Mouse (Mus musculus) gastrocnemius, postnatal 10 days (tissue): Measurements from ENCODE around the gene Flt1. TPM values are rescaled to one million over a fixed set of nuclear protein-coding genes. Genes with fewer than 3 reads are reported as not detected.
A peak's percentile ranks its signal among the peaks of the same experiment; 100 is the strongest.
"Not testable (repeated sequence)": the region's sequence is repeated elsewhere in the genome, so short reads cannot be mapped to it uniquely, and the experiment has no call there.

ENCODE experiments used
- DNase-seq: peaks from one replicate; pipeline ENCODE4 v3.0.0; 2021; ENCODE audit warnings: mixed read lengths
- total RNA-seq, 2 experiments: library from RNA; stranded (reverse); gene quantifications; 2 replicates each; pipeline ENCODE4 v1.2.3; 2021

Flt1 gene
- total RNA-seq, 2 experiments from 2014 or later = 14.7 to 17.8 TPM

DNA sequence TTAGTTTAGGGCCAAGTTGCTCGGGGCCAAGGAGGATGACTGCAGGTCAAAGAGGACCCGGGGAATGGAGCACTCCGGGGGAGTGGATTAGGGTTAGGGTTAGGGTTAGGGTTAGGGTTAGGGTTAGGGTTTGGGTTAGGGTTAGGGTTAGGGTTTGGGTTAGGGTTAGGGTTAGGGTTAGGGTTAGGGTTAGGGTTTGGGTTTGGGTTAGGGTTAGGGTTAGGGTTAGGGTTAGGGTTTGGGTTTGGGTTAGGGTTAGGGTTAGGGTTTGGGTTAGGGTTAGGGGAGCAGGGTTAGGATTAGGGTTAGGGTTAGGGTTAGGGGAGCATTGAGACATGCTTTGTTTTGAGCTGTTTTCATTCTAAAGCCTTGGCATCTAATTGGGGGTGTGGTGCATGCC, 114.5 kb downstream of the Flt1 start:
- DNase-seq = not testable (repeated sequence)

DNA sequence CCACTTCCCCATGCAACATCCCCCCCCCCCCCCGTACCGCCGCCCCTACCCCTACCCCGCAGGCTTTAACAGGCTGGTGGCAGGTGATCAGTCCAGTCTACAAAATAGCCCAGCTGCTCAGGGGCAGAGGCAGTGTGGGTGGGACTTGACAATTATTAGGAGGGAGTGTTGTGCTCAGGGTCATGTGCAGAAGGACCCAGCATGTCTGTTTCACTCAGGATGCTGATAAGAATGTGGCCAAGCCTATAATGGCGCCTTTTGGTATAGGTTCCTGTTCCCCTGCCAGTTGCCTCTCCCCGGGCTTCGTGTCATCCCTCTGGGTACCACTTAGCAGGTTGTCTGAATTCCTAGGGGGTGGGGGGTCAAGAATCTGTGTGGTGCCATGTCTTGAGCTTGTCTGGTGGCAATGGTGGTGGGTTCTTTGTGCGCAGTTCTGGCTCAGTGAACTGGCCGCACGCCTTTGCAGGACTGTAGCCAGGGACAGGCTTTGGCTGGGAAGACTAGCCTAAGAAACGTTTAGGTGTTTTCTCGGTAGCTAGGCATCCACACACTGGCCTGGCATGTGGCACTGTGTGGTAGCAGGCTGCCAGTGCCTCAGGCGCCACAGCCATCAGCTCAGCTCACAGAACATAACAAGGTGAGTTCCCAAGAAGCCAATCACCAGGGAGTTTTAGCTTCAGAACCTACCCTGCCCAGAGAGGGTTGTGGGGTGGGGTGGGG, 118.4 kb downstream of the Flt1 start:
- no peak for DNase-seq

DNA sequence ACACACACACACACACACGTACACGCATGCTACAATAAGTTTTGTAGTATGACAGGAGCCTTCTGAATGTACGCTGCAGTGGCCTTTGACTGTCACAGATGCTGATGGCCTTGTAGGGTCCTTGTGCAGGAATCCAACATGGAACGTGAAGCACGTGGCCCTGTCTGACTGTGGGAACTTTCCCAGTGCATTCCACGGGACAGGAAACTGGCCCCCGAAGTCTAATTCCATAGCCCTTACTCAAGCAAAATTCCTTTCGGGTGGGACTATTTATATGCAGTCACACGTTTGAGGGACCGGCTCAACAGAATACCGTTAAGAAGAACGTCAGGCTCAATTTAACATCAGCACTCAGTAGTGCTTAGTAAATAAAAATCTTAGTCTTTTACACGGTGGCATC, 119.1 kb downstream of the Flt1 start:
- DNase-seq = no peak

DNA sequence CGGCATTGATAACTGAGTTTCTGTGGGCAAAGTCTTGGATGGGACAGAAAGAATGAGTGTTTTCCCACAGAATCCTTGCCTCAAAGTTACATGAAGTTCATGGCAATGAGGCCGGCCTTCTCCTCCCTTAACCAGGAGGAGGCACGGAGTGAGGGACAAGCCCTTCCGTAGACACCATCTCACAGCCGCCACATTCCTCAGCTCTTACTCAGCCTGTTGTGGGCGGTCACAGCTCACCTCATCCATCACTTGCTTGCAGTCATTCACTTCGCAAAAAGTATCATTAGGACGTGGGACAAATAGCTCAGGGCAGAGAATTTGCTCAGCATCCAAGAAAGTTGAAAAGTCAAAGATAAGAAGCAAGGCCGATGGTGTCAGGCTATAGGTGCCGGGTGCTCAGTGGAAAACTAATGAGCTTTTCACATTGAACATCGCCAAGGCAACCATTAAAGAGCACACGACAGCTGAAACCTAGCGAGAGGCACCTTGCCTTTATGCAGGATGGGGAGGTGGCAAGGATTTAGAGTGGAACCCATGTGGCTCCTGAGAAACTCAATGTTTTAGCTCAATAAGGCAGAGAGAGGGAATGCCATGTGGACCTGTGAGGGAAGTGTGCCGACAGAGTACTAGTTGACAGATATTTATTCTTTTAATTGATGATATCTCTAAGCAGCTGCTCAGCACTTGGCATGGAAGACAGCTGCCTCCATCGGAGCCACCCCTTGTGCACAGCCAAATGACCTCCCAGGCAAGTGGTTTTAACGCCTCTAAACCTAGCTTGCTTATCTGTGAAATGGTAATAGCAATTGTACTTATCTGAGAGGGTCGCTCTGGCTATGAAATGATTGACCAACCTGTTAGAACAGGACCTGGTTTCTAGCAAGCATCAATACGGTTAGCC, 124.1 kb downstream of the Flt1 start:
- no peak for DNase-seq

DNA sequence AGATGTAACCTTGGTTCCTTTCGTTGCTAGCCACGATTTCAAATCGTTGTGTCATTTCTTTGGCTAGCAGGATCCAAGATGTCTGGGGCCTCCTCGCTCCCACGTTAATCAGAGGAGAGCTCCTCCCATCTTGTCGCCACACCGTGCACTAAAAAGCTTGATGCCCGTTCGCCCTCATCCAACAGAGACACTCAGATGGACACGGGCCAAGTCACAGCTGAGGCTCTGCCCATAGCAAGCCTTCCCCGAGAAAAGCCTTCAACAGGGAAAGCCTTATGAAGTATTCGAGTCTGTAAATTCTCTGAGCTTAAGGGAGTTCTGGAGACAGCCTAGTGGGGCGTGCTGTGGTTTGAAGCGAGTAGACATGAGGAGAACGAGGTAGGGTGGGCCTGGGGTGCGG, 128.0 kb downstream of the Flt1 start:
- DNase-seq = no peak

DNA sequence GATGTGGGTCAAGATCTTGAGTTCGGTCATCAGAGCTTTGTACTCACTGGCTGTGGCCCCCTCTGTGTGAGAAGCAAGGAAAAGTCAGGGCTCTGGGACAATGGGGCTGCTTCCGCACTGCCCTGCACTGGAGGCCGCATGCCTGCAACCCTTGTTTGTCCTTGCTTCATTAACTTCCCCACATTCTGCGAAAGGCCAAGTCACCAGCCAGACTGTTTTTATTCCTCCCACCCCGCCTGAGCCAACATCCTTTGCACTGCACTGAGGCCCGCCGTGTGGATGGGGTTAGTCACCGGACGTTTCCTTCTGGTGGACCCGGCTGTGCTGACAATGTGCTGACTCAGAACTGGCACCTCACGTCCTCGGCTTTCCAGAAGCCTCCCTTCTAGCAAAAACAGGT, 136.0 kb downstream of the Flt1 start:
- DNase-seq = no peak

DNA sequence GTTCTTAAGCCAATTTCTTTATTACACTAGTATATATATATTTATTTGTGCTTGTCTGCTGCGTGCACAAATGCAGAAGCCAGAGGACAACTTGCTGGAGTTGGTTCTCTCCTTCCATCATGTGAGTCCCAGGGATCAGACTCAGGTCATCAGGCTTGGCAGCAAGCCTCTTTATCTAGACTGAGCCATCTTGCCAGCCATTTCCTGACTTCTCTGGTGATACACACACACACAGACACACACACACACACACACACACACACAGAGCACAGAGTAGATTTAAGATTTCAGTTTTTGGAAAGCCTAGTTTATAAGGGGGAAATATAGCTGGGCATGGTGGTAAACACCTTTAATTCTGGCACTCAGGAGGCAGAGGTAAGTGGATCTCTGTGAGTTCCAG, 140.7 kb downstream of the Flt1 start:
- DNase-seq = no peak

DNA sequence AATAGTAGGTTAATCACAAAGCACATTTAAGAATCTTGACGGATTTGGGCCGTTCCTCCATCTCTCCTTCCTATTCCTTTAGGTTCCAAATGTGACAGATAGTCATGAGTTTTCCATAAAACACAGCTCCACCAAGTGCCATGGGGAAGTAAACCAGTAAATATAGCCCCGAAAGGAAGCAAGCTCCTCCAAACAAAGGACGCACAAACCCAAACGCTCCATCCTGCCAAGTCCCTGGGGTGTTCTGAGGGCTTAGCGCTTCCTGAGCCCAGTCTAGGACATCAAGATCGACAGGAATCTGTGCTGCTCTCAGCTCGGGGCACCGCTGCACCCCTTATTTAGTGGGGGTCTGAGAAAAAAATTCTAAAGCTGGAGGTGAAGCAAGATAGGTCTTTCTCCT, 141.2 kb downstream of the Flt1 start:
- DNase-seq = no peak

DNA sequence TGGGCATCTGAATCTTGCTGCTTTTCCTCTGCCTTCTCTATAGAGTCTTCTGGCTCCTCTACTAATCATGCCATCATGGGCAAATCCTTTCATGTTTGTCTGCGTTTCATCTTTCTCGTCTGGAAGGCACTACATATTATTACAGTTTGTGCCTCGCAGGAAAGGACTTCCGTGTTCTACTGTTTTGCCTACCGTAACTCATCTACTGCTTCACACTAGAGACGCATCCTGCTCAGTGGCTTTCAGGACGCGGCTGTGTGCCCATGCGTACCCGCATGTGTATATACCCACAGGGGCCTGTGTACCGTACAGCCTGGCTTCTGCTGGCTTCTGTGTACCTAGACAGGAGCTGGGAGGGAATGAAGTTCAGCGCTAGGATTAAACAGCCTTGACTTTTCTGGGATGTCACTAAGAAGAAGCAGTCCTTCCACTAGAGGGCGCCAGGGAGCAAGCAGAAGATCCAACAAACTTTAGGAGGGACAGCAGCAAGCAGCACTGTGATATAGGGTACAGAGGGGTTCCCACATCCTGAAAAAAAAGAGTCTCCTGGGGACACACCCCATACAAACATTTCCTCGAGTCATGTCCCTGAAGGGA, 142.0 kb downstream of the Flt1 start:
- DNase-seq = peak; percentile 88

DNA sequence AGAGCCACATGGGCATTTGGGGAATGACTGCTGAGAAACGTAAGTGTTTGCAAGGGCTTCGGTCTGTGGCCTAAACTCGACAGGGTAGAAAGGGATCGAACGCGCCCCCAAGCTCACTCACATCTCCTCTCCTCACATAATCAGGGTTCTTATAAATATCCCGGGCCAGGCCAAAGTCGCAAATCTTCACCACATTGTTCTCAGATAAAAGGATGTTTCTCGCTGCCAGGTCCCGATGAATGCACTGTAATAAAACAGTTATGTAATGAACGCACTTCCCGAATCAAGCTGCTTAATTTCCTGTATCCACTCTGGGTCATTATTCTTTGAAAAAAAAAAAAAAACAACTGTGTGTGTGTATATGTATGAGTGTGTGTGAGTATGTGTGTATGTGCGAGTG, 145.6 kb downstream of the Flt1 start:
- no peak for DNase-seq

DNA sequence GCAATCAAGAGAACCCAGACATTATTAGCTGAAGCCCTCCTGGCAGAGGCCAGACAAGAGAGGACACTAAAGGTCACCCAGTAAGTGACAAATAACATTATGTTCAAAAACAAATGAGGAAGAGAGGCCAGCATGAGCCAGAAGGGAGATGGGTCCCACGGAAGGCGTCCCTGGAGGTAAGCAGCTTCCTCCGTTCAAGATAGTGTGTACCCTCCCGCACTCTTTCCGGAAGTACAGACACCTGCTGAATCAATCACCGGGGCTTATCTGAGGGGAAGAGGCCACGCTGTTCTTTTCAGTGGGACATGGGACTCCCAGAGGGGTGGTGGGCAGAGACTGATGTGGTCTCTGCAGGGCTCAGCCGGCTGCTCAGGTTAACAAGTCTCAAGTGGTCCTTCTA, 146.1 kb downstream of the Flt1 start:
- DNase-seq = no peak

DNA sequence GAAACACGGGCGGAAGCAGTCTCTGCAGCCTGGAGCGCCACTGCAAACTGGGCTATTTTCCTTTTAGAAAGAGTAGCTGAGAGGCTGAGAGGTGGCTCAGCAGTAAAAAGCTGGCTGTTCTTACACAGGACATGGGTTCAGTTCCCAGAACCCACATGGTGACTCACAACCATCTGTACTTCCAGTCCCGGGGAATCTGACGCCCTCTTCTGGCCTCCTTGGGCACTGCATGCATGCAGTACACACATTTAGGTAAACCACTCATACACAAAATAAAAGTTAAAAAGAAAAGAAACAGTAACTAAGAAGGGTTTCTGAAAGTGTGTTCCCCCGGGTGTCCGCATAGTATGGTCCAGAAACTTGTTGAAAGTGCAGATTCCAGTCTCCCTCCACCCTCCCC, 146.7 kb downstream of the Flt1 start:
- DNase-seq = no peak

DNA sequence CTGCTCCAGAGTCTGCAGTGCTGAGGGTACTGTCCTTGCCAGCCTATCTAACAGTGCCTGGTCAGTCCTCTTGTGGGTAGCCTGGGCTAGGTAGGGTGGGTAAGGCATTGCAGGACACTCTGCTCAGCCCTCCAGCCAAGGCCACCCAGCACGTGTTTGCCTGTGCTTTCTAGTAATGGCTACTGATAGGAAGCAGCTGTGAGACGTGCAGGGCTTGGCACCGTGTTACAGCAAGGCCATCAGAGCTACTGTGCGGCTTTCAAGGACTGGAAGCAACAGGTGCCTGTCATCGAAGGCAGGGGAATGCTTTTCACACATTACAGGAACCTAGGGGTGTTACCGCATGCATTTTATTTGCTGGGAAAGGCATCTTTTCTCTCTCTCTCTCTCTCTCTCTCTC, 148.8 kb downstream of the Flt1 start:
- DNase-seq = no peak

DNA sequence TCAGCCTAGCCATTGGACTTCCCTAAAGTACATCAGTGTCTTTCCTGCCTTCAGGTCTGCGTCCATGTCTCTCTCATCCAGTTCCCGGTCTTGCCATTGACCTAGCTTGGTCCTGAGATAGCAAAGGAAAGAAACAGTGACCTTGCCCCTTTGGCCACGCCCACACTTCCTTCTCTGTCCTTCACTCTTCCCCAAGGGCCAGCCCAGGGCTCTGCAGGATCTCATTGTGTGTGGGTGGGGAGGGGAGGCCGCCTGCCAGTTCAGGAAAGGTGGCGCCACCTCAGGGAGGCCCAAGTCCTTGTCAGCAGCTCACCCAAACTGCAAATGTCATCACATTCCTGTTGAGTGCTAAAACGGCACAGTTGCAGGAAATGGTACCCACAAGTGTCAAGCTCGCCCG, 151.3 kb downstream of the Flt1 start:
- no peak for DNase-seq

DNA sequence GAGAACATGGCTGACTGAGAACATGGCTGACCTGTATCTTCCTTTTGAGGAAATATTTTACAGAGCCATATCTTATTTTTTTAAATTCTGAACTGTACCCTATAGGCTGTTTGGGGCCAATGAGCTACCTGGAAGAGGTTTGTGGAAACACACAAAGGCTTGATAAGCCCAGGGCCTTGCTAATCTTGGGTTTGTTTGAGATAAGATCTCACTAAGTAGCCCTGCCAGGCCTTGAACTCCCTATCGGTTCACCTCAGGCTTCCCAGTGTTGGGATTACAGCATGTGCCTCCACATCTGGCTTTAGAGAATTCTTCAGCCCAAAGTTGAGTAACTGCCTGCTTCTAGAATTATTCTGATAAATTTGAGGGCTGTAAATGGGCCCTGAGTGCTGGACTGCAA, 152.3 kb downstream of the Flt1 start:
- no peak for DNase-seq

DNA sequence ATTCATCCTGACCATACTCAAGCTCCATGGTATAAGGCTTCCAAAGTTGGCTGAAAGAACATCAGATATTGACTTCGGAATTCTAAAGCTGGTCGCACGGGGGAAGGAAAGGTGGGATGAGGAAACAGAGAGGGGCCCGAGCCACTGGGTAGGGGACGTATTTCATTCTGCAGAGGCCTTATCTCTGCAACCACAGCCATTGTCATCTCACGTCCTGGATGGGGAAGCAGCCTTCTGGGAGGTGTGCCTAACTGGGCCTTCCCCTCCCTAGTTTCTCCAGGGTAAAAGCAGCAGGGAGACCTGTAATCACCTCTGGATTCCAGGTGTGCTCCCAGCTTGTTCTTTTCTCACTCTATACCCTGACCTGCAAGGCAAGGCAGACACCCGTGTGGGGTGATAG, 153.1 kb downstream of the Flt1 start:
- no peak for DNase-seq

DNA sequence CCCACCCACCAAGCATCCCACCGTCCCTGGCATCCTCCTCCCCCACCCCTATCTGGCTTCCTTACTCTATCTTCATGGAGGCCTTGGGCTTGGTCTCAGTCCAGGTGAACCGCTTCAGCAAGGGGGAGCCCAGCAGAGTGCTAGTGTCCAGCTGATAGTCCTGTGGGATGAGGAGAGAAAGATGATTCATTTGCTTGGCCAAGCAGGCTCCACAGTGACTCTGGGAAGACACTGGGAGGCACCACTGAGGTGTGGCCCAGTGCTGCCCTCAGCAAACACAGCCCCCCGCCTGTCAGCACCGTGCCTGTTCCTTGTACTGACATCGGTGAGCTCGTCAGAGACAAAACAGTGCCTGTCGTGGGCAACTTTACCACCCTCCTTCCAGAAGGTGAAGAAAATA, 159.5 kb downstream of the Flt1 start:
- DNase-seq = no peak

DNA sequence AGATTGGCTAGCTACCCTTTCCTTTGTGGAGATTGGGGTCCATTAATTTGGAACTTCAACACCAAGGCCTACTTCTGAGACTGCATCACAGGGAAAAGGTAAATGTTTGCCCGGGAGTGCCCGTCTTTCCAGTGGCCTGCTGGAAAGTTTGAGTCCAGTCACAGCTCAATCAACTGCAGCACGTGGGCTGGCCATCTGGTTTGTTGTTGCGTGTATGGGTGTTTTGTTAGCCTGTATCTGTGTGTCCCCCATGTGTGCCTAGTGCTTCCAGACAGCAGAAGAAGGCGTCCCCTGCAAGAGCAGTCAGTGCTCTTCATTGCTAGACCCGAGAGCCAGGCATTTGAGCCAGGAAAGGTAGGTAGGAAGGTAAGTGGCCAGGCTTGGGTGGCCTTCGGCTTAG, 160.4 kb downstream of the Flt1 start:
- no peak for DNase-seq

DNA sequence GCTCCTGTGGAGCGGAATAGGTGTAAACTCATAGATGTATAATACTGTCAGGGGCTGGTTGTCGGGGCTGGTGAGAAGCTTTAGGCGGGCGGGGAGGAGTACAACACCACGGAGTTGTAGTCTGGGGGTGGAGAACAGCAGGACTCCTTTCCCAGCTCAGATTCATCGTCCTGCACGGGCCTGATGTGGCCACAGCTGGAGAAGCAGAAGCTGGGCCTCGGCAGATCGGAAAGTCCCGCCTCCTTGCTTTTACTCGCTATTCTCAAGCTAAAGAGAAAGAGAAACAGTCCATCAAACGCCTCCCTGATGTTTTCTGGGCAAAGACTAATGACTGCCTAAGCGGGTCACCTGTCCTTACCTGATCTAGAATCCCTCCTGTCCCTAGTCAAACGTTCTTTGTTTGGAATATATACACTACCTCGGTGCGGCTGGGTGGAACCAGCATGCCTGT, 161.6 kb downstream of the Flt1 start:
- DNase-seq = no peak

DNA sequence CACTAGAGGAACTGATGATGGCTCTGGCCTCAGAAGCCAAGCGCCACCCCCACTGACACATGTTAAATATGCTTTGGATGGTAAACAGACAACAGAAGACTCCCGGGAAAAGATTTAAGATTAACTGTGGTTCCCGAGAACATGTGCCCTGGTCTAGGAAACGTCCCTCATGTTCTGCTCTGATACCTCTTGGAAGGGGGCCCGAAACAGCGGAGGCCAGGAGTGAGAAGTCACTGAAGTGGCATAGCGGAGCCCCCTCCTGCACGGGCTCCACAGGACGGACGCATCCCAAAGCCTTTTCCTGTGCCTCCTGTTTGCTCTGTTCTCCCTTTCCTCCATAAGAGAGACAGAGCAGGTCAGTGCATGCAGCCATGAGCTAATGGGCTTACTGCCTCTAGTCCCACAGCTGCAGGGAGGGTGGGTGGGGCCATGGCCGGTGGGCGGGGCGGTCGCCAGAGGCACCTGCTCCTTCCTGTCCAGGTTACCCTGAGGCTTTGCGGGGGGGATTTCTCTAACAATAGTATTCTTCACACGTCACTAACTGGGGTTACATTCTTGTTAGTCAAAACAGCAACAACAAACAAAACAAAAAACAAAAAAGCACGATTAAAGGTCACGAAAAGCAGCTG, 162.2 kb downstream of the Flt1 start:
- no peak for DNase-seq

DNA sequence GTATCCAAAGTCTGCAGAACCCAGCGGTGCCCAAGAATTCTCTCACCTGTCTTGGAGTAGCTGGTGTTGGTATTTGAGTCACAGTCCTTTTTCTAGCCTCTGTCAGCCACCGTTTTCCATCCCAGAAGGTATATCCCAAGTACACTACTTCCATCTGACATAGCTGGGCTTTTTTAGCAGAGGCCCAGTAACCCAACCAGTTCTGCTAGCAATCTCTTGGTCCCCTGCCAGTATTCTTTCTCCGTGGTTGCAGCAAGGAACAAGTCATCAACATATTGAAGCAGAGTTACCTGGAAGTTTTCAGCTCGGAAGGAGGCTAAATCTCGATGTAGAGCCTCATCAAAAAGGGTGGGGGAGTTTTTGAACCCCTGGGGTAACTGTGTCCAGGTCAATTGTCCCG, 168.2 kb downstream of the Flt1 start:
- not testable (repeated sequence) for DNase-seq

DNA sequence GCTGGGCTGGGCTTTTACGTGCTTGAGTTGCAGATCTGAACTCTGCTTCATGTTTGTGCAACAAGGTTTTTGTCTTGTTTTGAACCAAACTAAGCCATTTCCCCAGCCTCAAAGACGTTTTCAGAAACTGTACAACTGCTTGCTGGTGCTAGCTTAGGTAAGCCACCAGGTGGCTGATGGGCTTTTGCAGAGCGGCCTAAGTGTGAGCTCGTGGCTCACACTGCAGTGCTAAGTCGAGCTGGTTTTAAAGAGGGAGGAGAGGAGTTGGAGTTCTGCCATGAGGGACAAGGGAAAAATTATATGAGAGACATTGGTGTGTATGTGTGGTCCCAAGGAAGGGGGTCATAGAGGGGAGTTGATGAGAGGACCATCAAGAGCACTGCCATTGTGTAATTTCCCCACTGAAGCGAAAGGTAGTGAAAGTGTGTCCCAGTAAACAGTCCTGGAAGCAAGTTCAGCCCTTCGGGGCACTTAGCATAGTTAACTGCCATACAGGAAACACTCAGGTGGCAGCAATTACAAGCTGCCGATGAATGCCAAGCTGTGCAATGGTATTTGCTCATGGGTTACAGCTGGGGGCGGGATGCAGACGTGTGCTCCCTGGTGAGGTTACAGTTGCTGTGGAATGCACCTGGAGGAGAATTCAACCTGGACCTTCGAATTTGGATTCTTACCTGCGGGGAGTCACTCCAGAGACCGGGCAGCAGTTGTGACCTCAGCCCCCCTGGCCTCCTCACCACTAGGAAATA, 173.8 kb downstream of the Flt1 start:
- no peak for DNase-seq
